In genomic region chr16:94239567-94239966, GRCm38 (mm10) we compare ENCODE assay signal across 18 mouse cellular contexts.
DNase-seq lines count a peak whose midpoint lies in the region; TF ChIP-seq lines count a peak whose summit lies in the region.
"Had no signal": no experiment of that assay in that cellular context is flagged by ENCODE, and none has a peak within 500 bp of the region (broad histone marks: within the 10 kb centered on the region; RNA-seq: fewer than 3 reads in every experiment).

No protein-coding gene starts in this region.

- WGBS in spleen, adult 2 months, result 29% methylated on average over 6 of the region's 6 CpGs
- WGBS in small intestine, adult 2 months, result 78% methylated on average over 6 of the region's 6 CpGs

- H3K27me3 ChIP-seq in spleen, adult 2 months (ENCODE audit: control insufficient read depth, insufficient read depth, low read length), result no peaks in the 10 kb centered on the region
- H3K27me3 ChIP-seq in small intestine, adult 2 months (ENCODE audit: control insufficient read depth, insufficient read depth, low read length), result no peaks in the 10 kb centered on the region
- H3K27me3 ChIP-seq: embryonic facial prominence, embryonic 12.5 days; kidney, embryonic 15.5 days; megakaryocyte, embryonic 14.5 days had no signal

- TF ChIP-seq CTCF in spleen, adult 2 months (IDR thresholded peaks at IDR 0.05; ENCODE audit: extremely low read depth, insufficient read depth, insufficient read length, insufficient replicate concordance), result no peak
- no peak for TF ChIP-seq CTCF in small intestine, adult 2 months (IDR thresholded peaks at IDR 0.05; ENCODE audit: extremely low read depth, insufficient read length, insufficient replicate concordance, low read depth, low read length)

- peak; percentile 28; the same call in 1 of the 2 replicates for TF ChIP-seq POLR2A in spleen, adult 2 months (IDR thresholded peaks at IDR 0.05; ENCODE audit: low read depth, low read length)
- no peak for TF ChIP-seq POLR2A in small intestine, adult 2 months (IDR thresholded peaks at IDR 0.05; ENCODE audit: low read depth, low read length)

- intact Hi-C loops in heart, postnatal 10 days (cut with DNase I), result no loop called here

- H3K4me1 ChIP-seq in spleen, adult 2 months (ENCODE audit: control insufficient read depth, insufficient read depth, insufficient read length), result peaks cover 26% of the 10 kb centered on the region
- H3K4me1 ChIP-seq in brown adipose tissue, adult 24 weeks (ENCODE audit: control insufficient read depth, insufficient read depth, insufficient read length, low read length), result peaks cover 4% of the 10 kb centered on the region; the same call in 1 of the 2 replicates
- peaks cover 7% of the 10 kb centered on the region for H3K4me1 ChIP-seq in small intestine, adult 2 months (ENCODE audit: control insufficient read depth, insufficient read depth, insufficient read length, low read length)

- no peaks in the 10 kb centered on the region for H3K36me3 ChIP-seq in spleen, adult 2 months (ENCODE audit: control insufficient read depth, insufficient read depth, low read length)
- H3K36me3 ChIP-seq in small intestine, adult 2 months (ENCODE audit: control insufficient read depth, insufficient read depth, low read length), result no peaks in the 10 kb centered on the region
- H3K36me3 ChIP-seq: embryonic facial prominence, embryonic 12.5 days; hindbrain, embryonic 10.5 days; kidney, embryonic 15.5 days; midbrain, embryonic 15.5 days; neural tube, embryonic 13.5 days had no signal

- no peak overlapping the region for H3K4me3 ChIP-seq in spleen, adult 2 months (ENCODE audit: extremely low read depth, insufficient read depth, insufficient read length)
- H3K4me3 ChIP-seq in brown adipose tissue, adult 24 weeks (ENCODE audit: insufficient read depth, low read depth, low read length), result no peak overlapping the region
- H3K4me3 ChIP-seq in small intestine, adult 2 months (ENCODE audit: low read depth, low read length), result no peak overlapping the region
- H3K4me3 ChIP-seq: embryonic facial prominence, embryonic 12.5 days; hindbrain, embryonic 10.5 days; kidney, embryonic 15.5 days; megakaryocyte, embryonic 14.5 days; midbrain, embryonic 15.5 days; neural tube, embryonic 13.5 days had no signal

- peak overlapping the region; percentile 86 for H3K27ac ChIP-seq in spleen, adult 2 months (ENCODE audit: insufficient read depth, low read length)
- H3K27ac ChIP-seq in brown adipose tissue, adult 24 weeks (replicated peaks; ENCODE audit: low read depth, low read length), result peak overlapping the region; percentile 16
- peak overlapping the region; percentile 39; the same call in 1 of the 2 replicates for H3K27ac ChIP-seq in small intestine, adult 2 months (ENCODE audit: insufficient read depth, low read depth, low read length)
- H3K27ac ChIP-seq: embryonic facial prominence, embryonic 12.5 days; hindbrain, embryonic 10.5 days; kidney, embryonic 15.5 days; midbrain, embryonic 15.5 days; neural tube, embryonic 13.5 days had no signal

- DNase-seq in spleen, adult 2 months (ENCODE audit: low read depth in 1 of 2, low spot score in 2 of 2), result peak in 1 of 2 experiments; percentile 29
- no peak for DNase-seq in spleen, adult 12 weeks (ENCODE audit: low spot score)
- DNase-seq in CD4-positive helper T cell, adult 2 months (ENCODE audit: low read depth, low spot score), result peak; percentile 64
- DNase-seq in heart, postnatal 10 days, result no peak
- no peak for DNase-seq in neural tube, embryonic 10.5 days (ENCODE audit: extremely low spot score, low spot score)
- DNase-seq: adrenal gland, adult 8-10 months; cerebellum, adult 9-10 months; forebrain, postnatal 0 days; gastrocnemius, postnatal 10 days; heart, adult 18-20 months had no signal

Comparison
In these comparisons a context has a peak if more than half of its experiments do, and no peak if none do; other contexts are left out.
1. H3K27ac ChIP-seq: peak in every context shown above with its lines; median percentile 86 in spleen, adult 2 months; 39 in small intestine, adult 2 months; 16 in brown adipose tissue, adult 24 weeks.